Mouse (Mus musculus) brain, embryonic 14.5 days (tissue): ENCODE measurements around the gene Ankrd24.

Experiments used
- CTCF ChIP-seq: fragments of 200-500 bp; IDR thresholded peaks from 2 replicates; pipeline ENCODE4 v1.5.1; 2012; ENCODE audit warnings: inconsistent platforms, mild to moderate bottlenecking, moderate library complexity, borderline replicate concordance; ENCODE audit not compliant: insufficient read depth, insufficient read length; ENCODE audit errors: extremely low read depth
- POLR2A ChIP-seq: fragments of 200-500 bp; IDR thresholded peaks from 2 replicates; pipeline ENCODE4 v1.6.1; 2012; ENCODE audit warnings: mild to moderate bottlenecking, inconsistent platforms, borderline replicate concordance; ENCODE audit not compliant: poor library complexity, insufficient read depth, insufficient read length, severe bottlenecking; ENCODE audit errors: extremely low read depth

DNA sequence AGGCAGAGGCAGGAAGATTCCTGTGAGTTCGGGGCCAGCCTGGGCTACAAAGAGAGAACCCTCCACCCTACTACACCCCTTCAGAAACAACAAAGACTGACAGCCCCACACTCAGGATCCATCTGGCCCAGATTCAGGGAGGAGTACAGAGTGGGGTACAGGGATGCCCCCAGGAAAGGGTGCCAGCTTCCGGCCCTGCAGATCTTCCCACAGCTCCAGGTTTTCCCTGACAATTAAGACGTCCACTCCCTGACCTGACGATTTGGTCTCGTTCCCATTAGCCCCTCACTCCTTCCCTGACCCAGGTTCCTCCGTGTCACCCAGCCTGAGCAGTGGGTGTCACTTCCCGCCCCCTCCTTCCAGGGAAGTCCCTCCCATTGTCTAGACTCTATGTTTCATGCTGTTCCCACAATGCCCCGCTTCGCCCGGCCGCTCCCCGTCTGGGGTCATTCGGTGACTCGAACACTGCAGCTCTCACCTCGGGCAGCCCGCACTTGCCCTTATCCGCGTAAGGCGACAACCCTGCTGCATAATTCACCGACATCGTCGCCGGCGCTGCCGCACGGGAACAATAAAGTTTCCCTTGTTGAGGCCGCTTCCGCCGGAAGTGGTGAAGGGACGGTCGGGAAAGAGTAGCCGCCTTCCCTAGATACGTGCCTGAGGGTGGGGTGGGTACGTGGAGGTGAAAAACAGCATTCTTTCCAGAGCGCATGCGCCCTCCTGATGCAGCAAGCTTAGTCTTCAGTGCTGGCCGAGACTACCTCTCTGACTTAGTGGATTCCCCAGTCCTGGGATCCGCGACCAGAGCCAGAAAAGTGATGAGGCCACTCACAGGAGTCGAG is 1.1 kb upstream of the Ankrd24 start, which contains the start of gene Sirt6:
- TF ChIP-seq CTCF = no peak
- peak; percentile 34; the same call in 1 of the 2 replicates for TF ChIP-seq POLR2A
